Mouse (Mus musculus): ENCODE data around the gene Abcb10.

DNA sequence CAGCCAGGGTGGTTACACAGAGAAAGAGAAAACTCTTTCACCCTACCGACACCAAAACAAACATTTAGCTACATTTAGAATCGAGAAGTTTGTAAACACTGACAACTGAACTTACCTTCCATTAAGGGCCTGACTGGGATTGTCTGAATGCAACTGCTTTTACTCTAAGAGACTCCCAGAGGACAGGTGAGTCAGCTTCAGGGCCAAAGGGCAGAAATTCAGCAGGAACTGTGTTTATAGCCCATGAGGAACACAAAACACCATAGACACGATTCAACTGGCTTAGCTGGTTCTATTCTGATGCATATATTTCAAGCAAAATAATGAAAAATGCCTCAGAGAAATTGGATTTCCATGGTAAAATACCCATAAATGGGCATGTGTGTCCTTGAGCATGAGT, 31.8 kb upstream of the Abcb10 start:
- no peak for TF ChIP-seq CTCF (IDR thresholded peaks at IDR 0.05; ENCODE audit: borderline replicate concordance, insufficient read depth, low read length)
- TF ChIP-seq POLR2A (IDR thresholded peaks at IDR 0.05; ENCODE audit: low read depth, low read length), result no peak
